Mouse (Mus musculus): Measurements from ENCODE around the gene Wdfy2.

The Wdfy2 gene

DNA sequence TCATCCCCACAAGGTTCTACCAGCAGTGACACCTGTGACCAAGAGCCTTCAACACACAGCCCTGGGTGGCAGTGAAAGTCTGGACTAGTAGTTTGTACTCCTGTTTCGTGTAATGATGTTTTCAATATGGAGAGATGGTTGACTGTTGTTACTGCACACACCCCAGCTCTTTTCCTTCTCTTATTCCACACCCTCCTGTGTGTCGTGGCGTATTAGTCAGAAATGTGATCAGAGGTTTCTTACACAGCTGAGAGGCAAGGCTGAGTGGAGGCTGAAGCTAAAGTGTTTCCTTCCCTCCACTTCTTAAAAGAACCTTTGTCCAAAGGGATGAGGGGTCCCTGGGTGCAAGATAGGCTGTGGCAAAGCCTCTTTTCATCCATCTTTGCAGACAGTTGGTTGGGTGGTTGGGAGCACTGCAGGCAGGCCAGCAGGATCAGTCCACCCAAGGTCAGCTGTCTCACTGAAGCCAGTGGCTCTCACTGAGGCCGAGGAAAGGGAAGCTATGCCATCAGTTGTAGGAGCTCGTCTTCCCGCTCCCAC is 77.7 kb downstream of the Wdfy2 start:
- TF ChIP-seq CTCF (conservative IDR thresholded peaks at IDR 0.05; ENCODE audit: low read length): no peak
- TF ChIP-seq POU5F1 (IDR thresholded peaks at IDR 0.05; ENCODE audit: borderline replicate concordance, low read length): no peak
- no peak for TF ChIP-seq NANOG (IDR thresholded peaks at IDR 0.05; ENCODE audit: borderline replicate concordance, low read length)
- Histone ChIP-seq H3K36me3 (ENCODE audit: insufficient read depth, low read length) (peaks cover 5% of the 10 kb centered on the region; the same call in 1 of the 2 replicates), H3K27me3 (ENCODE audit: insufficient read depth, low read length) (no peaks in the 10 kb centered on the region), H3K4me3 (replicated peaks; ENCODE audit: low read length) (no peak overlapping the region), H3K4me1 (replicated peaks; ENCODE audit: low read depth, low read length) (peaks cover 7% of the 10 kb centered on the region), H3K9me3 (ENCODE audit: low read length) (no peaks in the 10 kb centered on the region)

DNA sequence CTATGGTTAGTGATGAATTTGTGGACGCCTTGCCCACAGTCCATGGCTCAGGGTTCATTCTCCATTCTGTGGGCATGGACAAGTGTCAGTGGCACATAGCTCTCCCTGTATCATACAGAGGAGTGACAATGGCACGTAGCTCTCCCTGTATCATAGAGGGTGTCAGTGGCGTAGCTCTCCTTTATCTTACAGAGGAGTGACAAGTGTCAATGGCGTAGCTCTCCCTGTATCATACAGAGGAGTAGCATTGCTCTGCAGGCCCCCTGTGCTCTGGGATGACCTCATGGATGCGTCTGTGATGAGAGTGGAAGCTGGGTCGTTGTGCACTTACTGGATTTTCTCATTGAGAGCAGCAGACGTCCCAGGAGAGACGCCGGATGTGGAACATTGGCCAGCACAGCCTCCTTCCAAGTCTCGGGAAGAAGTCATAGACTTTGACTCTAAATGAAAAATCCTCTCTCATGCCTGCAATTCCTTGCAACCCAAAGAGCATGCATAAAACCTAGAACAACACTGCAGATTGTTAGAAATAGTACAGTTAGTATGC is 79.1 kb downstream of the Wdfy2 start:
- Histone ChIP-seq H3K36me3 (ENCODE audit: insufficient read depth, low read length) (peaks cover 5% of the 10 kb centered on the region; the same call in 1 of the 2 replicates), H3K4me3 (replicated peaks; ENCODE audit: low read length) (no peak overlapping the region), H3K4me1 (replicated peaks; ENCODE audit: low read depth, low read length) (peaks cover 3% of the 10 kb centered on the region), H3K9me3 (ENCODE audit: low read length) (no peaks in the 10 kb centered on the region), H3K27me3 (ENCODE audit: insufficient read depth, low read length) (no peaks in the 10 kb centered on the region)
- TF ChIP-seq POU5F1 (IDR thresholded peaks at IDR 0.05; ENCODE audit: borderline replicate concordance, low read length) (no peak), CTCF (conservative IDR thresholded peaks at IDR 0.05; ENCODE audit: low read length) (no peak), NANOG (IDR thresholded peaks at IDR 0.05; ENCODE audit: borderline replicate concordance, low read length) (no peak)

DNA sequence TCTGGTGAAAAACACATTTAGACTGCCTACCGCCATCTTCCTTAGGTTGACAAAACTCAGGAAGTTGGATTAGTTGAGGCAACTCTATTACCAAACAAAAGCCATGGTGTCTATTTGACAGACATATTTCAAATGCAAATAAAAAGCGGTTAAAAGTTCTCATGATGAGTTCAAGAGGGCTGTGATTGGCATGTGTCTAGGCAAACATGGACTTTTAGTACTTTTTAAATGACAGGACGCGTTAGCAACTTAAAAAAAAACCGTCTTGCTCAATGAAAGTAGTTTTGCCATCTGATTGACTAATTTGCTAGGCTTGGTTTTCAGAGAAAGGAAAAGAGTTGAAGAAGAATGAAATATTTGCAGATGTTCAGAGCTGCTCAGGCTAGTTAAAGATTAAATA is 83.9 kb downstream of the Wdfy2 start:
- TF ChIP-seq POU5F1 (IDR thresholded peaks at IDR 0.05; ENCODE audit: borderline replicate concordance, low read length) (no peak), NANOG (IDR thresholded peaks at IDR 0.05; ENCODE audit: borderline replicate concordance, low read length) (no peak), CTCF (conservative IDR thresholded peaks at IDR 0.05; ENCODE audit: low read length) (no peak)
- Histone ChIP-seq H3K36me3 (ENCODE audit: insufficient read depth, low read length) (peaks cover 4% of the 10 kb centered on the region; the same call in 1 of the 2 replicates), H3K27me3 (ENCODE audit: insufficient read depth, low read length) (no peaks in the 10 kb centered on the region), H3K4me1 (replicated peaks; ENCODE audit: low read depth, low read length) (peaks cover 5% of the 10 kb centered on the region; the same call in 1 of the 2 replicates), H3K4me3 (replicated peaks; ENCODE audit: low read length) (no peak overlapping the region), H3K9me3 (ENCODE audit: low read length) (no peaks in the 10 kb centered on the region)

GRCm38 (mm10) chr14:62922637-62923036 is 85.2 kb downstream of the Wdfy2 start:
- TF ChIP-seq NANOG (IDR thresholded peaks at IDR 0.05; ENCODE audit: borderline replicate concordance, low read length) (no peak), CTCF (conservative IDR thresholded peaks at IDR 0.05; ENCODE audit: low read length) (no peak), POU5F1 (IDR thresholded peaks at IDR 0.05; ENCODE audit: borderline replicate concordance, low read length) (no peak)
- H3K36me3 ChIP-seq (ENCODE audit: insufficient read depth, low read length): no peaks in the 10 kb centered on the region
- H3K4me1 ChIP-seq (replicated peaks; ENCODE audit: low read depth, low read length): peaks cover 5% of the 10 kb centered on the region; the same call in 1 of the 2 replicates
- H3K9me3 ChIP-seq (ENCODE audit: low read length): no peaks in the 10 kb centered on the region
- H3K27me3 ChIP-seq (ENCODE audit: insufficient read depth, low read length): no peaks in the 10 kb centered on the region
- H3K4me3 ChIP-seq (replicated peaks; ENCODE audit: low read length): no peak overlapping the region

DNA sequence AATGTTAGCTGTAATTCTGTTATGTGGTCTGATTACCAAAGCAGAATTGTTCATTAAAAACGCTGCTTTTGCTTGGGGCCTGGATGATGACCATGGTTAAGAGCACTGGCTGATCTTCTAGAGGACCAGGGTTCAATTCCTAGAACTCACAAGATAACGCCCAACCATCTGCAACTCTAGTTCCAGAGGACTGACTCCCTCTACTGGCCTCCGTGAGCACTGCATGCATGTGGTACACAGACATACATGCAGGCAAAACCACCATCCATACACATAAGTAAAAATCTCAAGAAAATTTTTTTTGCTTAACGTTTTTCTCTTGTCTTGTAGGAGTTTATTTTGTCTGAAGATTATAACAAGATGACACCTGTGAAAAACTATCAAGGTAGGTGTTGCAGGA is 87.3 kb downstream of the Wdfy2 start:
- Histone ChIP-seq H3K27me3 (ENCODE audit: insufficient read depth, low read length) (no peaks in the 10 kb centered on the region), H3K9me3 (ENCODE audit: low read length) (no peaks in the 10 kb centered on the region), H3K4me3 (replicated peaks; ENCODE audit: low read length) (no peak overlapping the region), H3K4me1 (replicated peaks; ENCODE audit: low read depth, low read length) (peaks cover 5% of the 10 kb centered on the region; the same call in 1 of the 2 replicates), H3K36me3 (ENCODE audit: insufficient read depth, low read length) (peaks cover 9% of the 10 kb centered on the region)
- TF ChIP-seq POU5F1 (IDR thresholded peaks at IDR 0.05; ENCODE audit: borderline replicate concordance, low read length) (no peak), CTCF (conservative IDR thresholded peaks at IDR 0.05; ENCODE audit: low read length) (peak; percentile 82)

DNA sequence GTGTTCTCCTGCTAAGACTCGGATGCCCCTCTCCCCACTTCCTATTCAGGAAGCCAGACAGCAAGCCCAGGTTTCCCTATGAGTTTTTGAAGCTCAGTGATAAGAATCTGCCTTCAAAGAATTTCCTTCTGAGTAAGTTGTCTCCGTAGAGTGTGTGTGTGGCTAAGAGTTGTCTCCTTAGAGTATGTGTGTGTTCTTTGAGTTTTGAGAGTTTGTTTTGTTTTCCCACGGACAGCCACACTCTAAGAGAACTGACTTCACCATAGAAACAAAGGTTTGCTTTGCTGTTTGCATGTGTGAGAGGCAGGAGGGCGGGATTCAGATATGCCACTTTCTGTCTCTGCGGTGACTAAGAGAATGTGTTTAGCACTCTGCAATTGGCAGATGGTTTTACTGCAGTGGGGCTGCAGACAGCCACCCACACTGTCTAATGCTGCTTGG is 90.6 kb downstream of the Wdfy2 start:
- H3K27me3 ChIP-seq (ENCODE audit: insufficient read depth, low read length): no peaks in the 10 kb centered on the region
- no peaks in the 10 kb centered on the region for H3K9me3 ChIP-seq (ENCODE audit: low read length)
- peaks cover 5% of the 10 kb centered on the region; the same call in 1 of the 2 replicates for H3K4me1 ChIP-seq (replicated peaks; ENCODE audit: low read depth, low read length)
- no peak for TF ChIP-seq POU5F1 (IDR thresholded peaks at IDR 0.05; ENCODE audit: borderline replicate concordance, low read length)
- TF ChIP-seq NANOG (IDR thresholded peaks at IDR 0.05; ENCODE audit: borderline replicate concordance, low read length): no peak
- TF ChIP-seq CTCF (conservative IDR thresholded peaks at IDR 0.05; ENCODE audit: low read length): no peak
- H3K4me3 ChIP-seq (replicated peaks; ENCODE audit: low read length): no peak overlapping the region
- H3K36me3 ChIP-seq (ENCODE audit: insufficient read depth, low read length): peaks cover 13% of the 10 kb centered on the region

- TF ChIP-seq CTCF (conservative IDR thresholded peaks at IDR 0.05; ENCODE audit: low read length) (no peak), POU5F1 (IDR thresholded peaks at IDR 0.05; ENCODE audit: borderline replicate concordance, low read length) (no peak), NANOG (IDR thresholded peaks at IDR 0.05; ENCODE audit: borderline replicate concordance, low read length) (no peak)
- Histone ChIP-seq H3K4me3 (replicated peaks; ENCODE audit: low read length) (no peak overlapping the region), H3K27me3 (ENCODE audit: insufficient read depth, low read length) (no peaks in the 10 kb centered on the region), H3K4me1 (replicated peaks; ENCODE audit: low read depth, low read length) (peaks cover 28% of the 10 kb centered on the region), H3K36me3 (ENCODE audit: insufficient read depth, low read length) (peaks cover 29% of the 10 kb centered on the region), H3K9me3 (ENCODE audit: low read length) (no peaks in the 10 kb centered on the region)
These were observed 97.9 kb downstream of the Wdfy2 start for GRCm38 (mm10) chr14:62935361-62935760.

DNA sequence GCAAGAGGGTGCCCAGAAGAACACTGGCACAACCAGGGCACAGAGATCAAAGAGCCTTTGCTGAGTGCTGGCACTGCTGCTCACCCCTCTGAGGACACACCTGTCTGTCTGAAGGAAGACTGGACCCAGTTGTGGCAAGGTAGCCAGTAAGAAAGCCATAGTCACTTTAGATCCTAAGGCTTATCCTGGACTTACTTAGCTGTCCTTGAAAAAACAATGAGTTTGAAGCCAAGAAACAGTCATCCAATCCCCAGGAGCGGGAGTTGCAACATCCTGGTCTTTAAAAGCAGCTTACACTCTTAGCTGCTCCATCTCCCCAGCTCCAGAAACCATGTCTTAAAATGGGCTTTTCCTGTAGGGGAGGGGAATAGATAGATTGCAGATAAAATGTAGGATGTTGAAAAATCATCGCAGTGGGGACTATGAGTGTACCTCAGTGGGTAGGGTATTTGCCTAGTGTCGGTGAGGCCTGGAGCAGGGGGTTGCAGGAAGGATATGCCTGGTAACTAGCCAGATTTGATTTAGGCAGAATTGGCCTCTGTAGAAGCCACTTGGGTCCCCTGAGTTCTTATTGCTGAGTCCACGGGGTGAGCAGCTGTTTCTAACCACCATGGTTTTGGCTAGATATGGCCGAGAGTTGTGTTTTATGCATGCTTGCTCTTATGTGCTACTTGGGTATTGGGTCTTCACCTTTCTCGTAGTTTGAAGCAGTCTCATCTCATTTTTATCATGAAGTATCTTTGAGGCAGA is 99.3 kb downstream of the Wdfy2 start:
- no peaks in the 10 kb centered on the region for H3K9me3 ChIP-seq (ENCODE audit: low read length)
- peaks cover 28% of the 10 kb centered on the region for H3K4me1 ChIP-seq (replicated peaks; ENCODE audit: low read depth, low read length)
- no peaks in the 10 kb centered on the region for H3K27me3 ChIP-seq (ENCODE audit: insufficient read depth, low read length)
- peaks cover 34% of the 10 kb centered on the region for H3K36me3 ChIP-seq (ENCODE audit: insufficient read depth, low read length)
- no peak for TF ChIP-seq NANOG (IDR thresholded peaks at IDR 0.05; ENCODE audit: borderline replicate concordance, low read length)
- TF ChIP-seq CTCF (conservative IDR thresholded peaks at IDR 0.05; ENCODE audit: low read length): no peak
- no peak for TF ChIP-seq POU5F1 (IDR thresholded peaks at IDR 0.05; ENCODE audit: borderline replicate concordance, low read length)
- no peak overlapping the region for H3K4me3 ChIP-seq (replicated peaks; ENCODE audit: low read length)

Measured in E14TG2a.4 (cell line).